Mouse (Mus musculus): ENCODE measurements around the gene Fate1.
"Not testable (repeated sequence)": the region's sequence is repeated elsewhere in the genome, so short reads cannot be mapped to it uniquely, and the experiment has no call there.

Gene Fate1

DNA sequence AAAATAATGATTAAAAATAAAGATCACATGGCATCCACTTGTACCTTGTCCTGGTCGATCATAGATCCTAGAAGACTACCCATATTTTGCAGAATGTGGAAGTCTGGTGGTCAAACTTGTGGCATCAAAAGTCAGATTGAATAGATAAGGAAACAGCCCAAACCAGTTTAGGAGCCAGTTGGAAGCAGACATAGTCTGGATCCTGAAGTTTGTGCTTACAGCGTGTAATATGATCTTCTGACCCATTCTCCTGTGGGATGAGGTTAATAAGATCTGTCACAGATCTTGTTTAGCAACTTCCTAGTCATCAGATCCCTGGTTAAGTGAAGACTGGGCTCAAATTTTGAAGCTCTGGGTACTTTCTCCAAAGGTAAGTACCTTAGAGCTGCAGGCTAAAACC lies at the start of gene Fate1:
Fate1 (plus strand) TSS at position 301 of the 400 bp plus-strand sequence.
- no peak for DNase-seq (ENCODE audit: low read depth, low spot score)

- DNase-seq (ENCODE audit: low read depth, low spot score) = peak; percentile 4
Measured at GRCm38 (mm10) chrX:71946631-71947030, 26.2 kb upstream of the Fate1 start.

- DNase-seq (ENCODE audit: low read depth, low spot score) = no peak
Measured at GRCm38 (mm10) chrX:71958366-71958765, 14.4 kb upstream of the Fate1 start.

DNA sequence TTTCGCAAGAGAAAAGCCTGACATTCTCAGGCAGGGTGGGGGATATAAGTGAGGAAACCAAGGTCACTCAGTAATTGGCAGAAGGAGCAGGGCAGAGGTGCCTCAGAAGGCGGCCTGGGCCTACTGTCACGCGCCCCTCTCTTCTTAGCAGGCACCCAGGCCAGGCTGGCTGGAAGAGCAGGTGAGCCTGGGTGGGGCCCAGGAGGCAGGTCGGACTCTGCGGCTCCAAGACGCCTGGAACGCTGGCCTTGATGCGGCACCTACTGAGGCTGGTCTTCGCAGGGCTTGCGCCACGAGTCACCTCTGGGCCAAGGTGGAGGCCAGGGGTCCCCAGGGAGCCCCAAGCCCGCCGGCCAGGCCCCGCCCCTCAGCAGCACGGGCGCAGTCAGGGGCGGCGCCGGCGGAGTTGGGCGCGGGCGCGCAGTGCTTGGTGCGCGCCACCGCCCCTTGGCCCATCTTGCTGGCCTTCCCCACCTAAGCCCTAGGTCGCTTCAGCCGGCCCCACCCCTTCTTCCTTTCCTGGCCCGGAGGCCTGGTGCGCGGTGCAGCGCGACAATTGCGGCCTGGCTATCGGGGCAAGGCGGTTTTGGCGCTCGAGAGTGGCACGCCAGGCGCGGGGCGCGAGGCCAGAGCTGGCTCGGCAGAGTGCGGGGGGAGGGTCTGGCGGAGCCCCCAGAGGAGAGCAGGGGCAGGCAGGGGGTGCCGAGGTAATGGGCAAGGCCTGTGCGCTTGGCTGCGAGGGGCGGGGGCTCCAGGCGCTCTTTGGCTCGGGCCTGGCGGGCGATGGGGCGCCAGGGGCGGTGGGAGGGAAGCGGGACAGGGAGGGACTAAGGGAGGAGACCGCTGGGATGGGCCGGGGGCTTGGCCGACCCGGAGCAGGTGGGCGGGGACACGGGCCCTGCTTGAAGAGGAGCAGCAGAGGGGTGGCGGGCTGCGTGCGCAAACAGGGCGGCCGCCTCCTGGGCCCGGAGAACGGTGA lies 10.4 kb upstream of the Fate1 start, which contains the start of gene Prrg3:
Prrg3 (plus strand) TSS at position 552 of the 979 bp plus-strand sequence.
- no peak for DNase-seq (ENCODE audit: low read depth, low spot score)

DNA sequence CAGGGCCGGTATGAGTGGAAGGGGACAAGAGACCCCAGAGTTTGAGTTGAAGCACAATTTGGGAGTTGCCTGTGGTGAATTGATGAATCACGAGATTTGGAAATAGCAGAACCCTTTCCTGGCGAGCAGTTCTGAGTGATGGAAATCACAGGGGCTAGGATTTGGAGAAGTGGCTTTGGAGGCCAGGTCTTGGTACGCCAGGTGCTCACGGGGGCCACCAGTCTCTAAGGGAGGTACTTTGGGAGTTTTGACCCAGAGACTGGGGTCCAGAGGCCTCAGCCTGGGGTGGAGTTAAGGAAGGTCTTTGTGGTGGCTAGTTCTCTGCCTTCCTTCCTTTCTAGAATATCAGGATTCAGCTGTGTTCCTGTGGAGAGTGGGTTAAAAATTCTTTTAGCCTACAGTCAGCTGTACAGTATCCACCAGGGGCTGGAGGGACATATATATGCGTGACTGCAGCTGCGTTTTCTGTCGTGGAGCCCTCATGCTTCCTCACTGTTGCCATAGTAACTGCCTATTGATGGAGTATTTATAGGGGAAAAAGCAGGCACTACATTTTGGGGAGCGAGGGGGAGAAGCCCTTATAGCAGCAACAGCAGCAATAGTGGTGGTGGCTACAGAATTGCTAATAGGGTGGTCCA lies 9.4 kb upstream of the Fate1 start:
- DNase-seq (ENCODE audit: low read depth, low spot score) = no peak

- no peak for DNase-seq (ENCODE audit: low read depth, low spot score)
Measured at GRCm38 (mm10) chrX:71968216-71968615, 4.6 kb upstream of the Fate1 start.

DNA sequence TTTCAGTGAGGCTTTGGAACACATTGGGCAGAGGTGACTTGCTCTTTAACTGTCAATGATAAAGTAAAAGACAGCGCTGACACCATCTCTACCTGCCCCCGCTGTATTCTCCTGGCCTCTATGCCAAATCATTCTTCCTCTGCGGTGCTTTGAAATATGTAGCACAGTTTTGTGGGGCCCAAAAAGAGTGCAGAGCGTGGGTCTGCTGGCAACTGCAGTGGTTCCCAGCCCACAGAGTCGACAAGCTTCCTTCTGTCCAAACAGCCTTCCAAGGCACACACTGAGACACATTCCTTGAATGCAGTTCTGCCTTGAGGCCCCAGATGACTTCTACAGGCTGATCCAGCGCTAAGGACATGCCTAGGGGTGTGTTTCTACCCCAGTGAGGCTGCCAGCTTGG lies 4.0 kb upstream of the Fate1 start:
- DNase-seq (ENCODE audit: low read depth, low spot score) = no peak

- DNase-seq (ENCODE audit: low read depth, low spot score) = no peak
Measured at GRCm38 (mm10) chrX:71971325-71971724, 1.5 kb upstream of the Fate1 start.

GRCm38 (mm10) chrX:71977681-71978080 lies 4.9 kb downstream of the Fate1 start:
- DNase-seq (ENCODE audit: low read depth, low spot score) = not testable (repeated sequence)

- no peak for DNase-seq (ENCODE audit: low read depth, low spot score)
Measured at GRCm38 (mm10) chrX:71980443-71980842, 7.7 kb downstream of the Fate1 start.

GRCm38 (mm10) chrX:71981322-71981721 lies 8.5 kb downstream of the Fate1 start:
- DNase-seq (ENCODE audit: low read depth, low spot score) = no peak

- DNase-seq (ENCODE audit: low read depth, low spot score) = no peak
Measured at GRCm38 (mm10) chrX:71983205-71983604, 10.4 kb downstream of the Fate1 start.

DNA sequence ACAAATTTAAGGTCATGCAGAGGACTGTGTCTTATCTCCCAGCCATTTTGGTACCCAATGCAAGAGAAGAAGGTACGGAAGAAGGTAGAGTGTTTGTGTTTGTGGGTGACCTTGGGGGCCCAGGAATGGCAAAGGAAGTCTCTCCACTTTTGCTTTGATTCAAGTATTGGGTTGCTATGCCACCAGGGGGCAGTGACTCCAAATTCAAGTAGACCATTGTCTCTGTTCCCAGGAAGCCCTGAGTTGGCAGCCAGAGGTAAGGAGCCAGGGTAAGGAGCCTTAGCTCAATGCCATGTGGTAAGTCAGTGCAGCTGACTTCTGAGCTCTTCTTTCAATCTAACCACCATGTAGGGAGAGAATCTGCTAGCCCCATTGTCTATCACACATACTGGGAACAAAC lies 11.0 kb downstream of the Fate1 start:
- DNase-seq (ENCODE audit: low read depth, low spot score) = no peak

DNA sequence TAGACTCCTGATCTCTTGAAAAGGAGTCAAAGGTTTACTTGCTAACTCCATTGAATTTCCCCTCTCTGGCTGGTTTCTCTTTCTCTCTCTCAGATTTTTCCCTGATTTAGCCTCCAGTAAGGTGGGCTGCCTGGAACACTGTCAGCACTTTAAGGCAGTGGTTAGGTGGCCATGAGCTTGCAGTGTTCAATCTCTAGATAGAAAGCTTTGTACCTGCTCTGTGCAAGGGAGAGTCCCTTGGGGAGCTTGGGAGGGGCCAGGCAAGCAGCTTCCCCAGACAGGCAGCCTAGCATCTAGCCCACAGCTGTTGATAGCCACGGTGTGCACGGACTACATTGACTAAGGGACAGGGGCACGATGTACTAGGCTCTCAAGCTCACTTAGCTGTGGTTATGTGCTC lies 18.8 kb downstream of the Fate1 start, which contains the start of gene Cnga2:
Cnga2 (plus strand) TSS at position 301 of the 400 bp plus-strand sequence.
- no peak for DNase-seq (ENCODE audit: low read depth, low spot score)

DNA sequence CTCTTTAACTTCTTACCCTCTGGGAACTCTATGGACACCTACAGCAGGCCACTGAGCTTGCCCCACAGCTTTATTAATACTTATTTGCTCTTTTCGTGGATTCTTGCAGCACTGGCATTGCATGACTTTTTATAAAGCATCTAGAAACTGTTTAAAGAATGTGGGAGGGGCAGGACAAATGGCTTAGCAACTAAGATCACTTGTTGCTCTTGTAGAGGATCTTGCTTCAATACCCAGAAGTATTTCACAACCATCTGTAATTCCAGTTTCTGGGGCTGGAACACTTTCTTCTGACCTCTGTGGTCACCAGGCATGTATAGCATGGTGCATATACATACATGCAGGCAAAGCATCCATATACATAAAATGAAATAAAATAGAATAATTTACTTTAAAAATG lies 23.2 kb downstream of the Fate1 start:
- DNase-seq (ENCODE audit: low read depth, low spot score) = no peak

GRCm38 (mm10) chrX:72009930-72010329 lies 37.1 kb downstream of the Fate1 start:
- no peak for DNase-seq (ENCODE audit: low read depth, low spot score)

GRCm38 (mm10) chrX:72012236-72012635 lies 39.5 kb downstream of the Fate1 start:
- no peak for DNase-seq (ENCODE audit: low read depth, low spot score)

- DNase-seq (ENCODE audit: low read depth, low spot score) = no peak
Measured at GRCm38 (mm10) chrX:72012804-72013203, 40.0 kb downstream of the Fate1 start.

DNA sequence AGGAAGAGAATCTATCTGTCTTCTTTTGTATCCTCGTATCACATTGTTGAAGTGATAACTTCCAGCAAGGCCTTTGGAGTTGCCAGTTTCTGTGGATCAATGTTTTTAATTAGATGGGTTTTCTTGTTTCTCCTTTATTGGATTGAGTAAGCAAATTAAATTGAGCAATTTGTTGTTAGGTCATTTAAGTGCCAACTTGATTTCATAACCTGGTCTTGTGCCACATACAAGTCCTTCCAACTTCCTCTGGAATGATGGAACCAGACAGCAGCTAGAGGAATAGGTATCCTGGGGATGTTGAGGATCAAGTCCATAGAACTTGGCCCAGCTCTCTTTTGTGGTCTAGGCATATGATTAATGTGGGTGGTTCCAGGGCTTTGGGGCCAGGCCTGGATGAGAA lies 49.5 kb downstream of the Fate1 start:
- no peak for DNase-seq (ENCODE audit: low read depth, low spot score)

- DNase-seq (ENCODE audit: low read depth, low spot score) = no peak
Measured at GRCm38 (mm10) chrX:72022750-72023398, 50.1 kb downstream of the Fate1 start.

- no peak for DNase-seq (ENCODE audit: low read depth, low spot score)
Measured at GRCm38 (mm10) chrX:72023542-72023941, 50.8 kb downstream of the Fate1 start.
